Mouse (Mus musculus): ENCODE data around the gene Uqcr10. TPM values are rescaled to one million over a fixed set of nuclear protein-coding genes. Genes with fewer than 3 reads are reported as not detected.
"Not testable (repeated sequence)": the region's sequence is repeated elsewhere in the genome, so short reads cannot be mapped to it uniquely, and the experiment has no call there.

The Uqcr10 gene
- total RNA-seq, 2 experiments from 2014 or later, result 360 to 388 TPM

- intact Hi-C loops (cut with DNase I), result no loop called here
- no peak for DNase-seq (ENCODE audit: low spot score in 2 of 2)
Measured at GRCm38 (mm10) chr11:4718548-4718947, 14.4 kb upstream of the Uqcr10 start.

- intact Hi-C loops (cut with DNase I), result no loop called here
- DNase-seq (ENCODE audit: low spot score in 2 of 2), result no peak
Measured at GRCm38 (mm10) chr11:4716530-4717236, 12.5 kb upstream of the Uqcr10 start.

- DNase-seq (ENCODE audit: low spot score in 2 of 2), result no peak
- intact Hi-C loops (cut with DNase I), result no loop called here
Measured at GRCm38 (mm10) chr11:4715596-4715995, 11.5 kb upstream of the Uqcr10 start.

DNA sequence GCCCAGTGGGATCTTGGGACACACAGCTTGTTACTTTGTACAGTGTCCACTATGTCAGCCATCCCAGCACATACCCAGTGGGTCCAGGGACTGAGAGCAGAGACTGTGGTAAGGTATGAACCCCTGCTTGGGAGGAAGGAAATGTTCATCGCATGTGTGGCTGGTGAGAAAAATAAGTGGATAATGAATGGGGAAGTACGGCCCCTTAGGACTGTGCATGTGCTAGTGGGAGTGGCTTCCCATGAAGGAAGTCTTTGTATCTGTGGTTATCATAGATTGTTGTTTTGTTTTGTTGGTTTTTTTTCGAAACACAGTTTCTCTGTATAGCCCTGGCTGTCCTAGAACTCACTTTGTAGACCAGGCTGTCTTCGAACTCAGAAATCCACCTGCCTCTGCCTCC is 10.6 kb upstream of the Uqcr10 start:
- intact Hi-C loops (cut with DNase I), result no loop called here
- DNase-seq (ENCODE audit: low spot score in 2 of 2), result no peak

- intact Hi-C loops (cut with DNase I), result no loop called here
Measured at GRCm38 (mm10) chr11:4712822-4713221, 8.7 kb upstream of the Uqcr10 start.

GRCm38 (mm10) chr11:4710188-4710587 is 6.0 kb upstream of the Uqcr10 start:
- intact Hi-C loops (cut with DNase I); DNase-seq (ENCODE audit: low spot score in 2 of 2): not testable (repeated sequence)

More at GRCm38 (mm10) chr11:4712822-4713221, 8.7 kb upstream of the Uqcr10 start:
- DNase-seq (ENCODE audit: low spot score in 2 of 2), result no peak

GRCm38 (mm10) chr11:4705178-4705577 is 1.0 kb upstream of the Uqcr10 start:
- intact Hi-C loops (cut with DNase I), result no loop called here
- DNase-seq (ENCODE audit: low spot score in 2 of 2), result no peak

DNA sequence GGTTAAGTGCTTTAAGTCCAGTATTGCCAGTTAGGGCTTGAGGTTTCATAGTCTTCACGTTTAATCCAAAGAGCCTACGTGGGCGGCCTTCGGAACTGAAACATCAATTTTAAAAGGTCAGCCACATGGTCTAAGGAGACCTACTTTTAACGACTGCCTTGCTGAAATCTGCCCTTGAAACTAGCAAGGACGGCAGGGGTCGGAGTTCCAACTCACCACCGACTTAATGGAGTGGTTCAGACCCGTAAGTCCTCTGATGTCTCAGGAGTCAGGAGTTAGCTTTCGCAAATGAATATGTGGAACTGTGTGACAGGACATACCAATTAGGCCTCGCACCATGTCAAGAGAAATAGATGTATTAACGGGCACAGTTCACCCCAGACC is 462 bp downstream of the Uqcr10 start:
- intact Hi-C loops (cut with DNase I), result no loop called here
- DNase-seq (ENCODE audit: low spot score in 2 of 2), result no peak

- DNase-seq (ENCODE audit: low spot score in 2 of 2), result no peak
- intact Hi-C loops (cut with DNase I), result no loop called here
Measured at GRCm38 (mm10) chr11:4700726-4701125, 3.4 kb downstream of the Uqcr10 start.

DNA sequence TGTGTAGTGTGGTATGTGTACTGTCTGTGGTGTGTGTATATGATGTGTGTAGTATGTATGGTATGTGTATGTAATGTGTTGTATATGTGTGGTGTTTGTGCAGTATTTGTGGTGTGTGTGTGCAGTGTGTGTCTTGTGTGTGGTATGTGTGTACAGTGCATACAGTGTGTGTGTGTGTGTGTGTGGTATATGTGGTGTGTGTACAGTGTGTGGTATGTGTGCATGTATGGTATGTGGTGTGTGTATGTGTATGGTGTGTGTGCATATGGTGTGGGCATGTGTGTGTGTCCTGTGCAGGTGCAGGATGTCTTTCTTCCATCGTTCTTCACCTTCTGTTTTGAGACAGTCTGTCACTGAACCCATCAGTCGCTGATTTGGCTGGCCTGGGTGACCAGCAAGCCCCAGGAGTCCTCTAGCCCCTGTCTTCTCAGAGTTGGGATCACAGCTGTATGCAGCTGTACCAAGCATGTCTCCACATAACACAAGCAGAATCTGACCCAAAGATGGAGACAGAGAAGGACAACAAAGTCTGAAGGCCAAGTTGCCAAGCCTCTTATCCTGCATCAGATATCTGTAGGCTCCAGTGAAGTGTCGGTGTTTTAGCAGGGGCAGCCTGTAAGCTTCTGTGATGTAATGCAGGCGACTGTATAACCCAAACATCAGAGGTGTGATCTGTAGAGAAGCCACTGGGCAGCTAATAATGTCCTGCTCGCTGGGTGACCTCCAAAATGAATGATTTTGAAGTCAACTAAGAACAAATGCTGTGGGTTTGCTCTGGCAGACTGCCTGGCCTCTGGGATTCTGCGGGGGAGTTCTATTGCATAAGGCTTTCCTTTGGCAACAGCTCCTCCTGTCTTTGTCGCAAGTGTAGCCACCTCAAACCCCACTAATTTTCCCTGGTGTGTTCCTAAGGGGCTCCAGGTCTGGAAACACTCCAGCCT is 6.8 kb downstream of the Uqcr10 start:
- intact Hi-C loops (cut with DNase I), result loop anchor here (10.0 kb wide), 1 partner anchor 263 kb away; no protein-coding TSS in a partner anchor

GRCm38 (mm10) chr11:4692162-4692561 is 12.0 kb downstream of the Uqcr10 start:
- DNase-seq (ENCODE audit: low spot score in 2 of 2), result no peak
- intact Hi-C loops (cut with DNase I), result loop anchor here (10.0 kb wide), 1 partner anchor 257 kb away; no protein-coding TSS in a partner anchor

More for the DNA sequence above, 6.8 kb downstream of the Uqcr10 start:
- peak; percentile 74 to 75 for DNase-seq (ENCODE audit: low spot score in 2 of 2)

GRCm38 (mm10) chr11:4691213-4691612 is 12.9 kb downstream of the Uqcr10 start:
- no peak for DNase-seq (ENCODE audit: low spot score in 2 of 2)
- intact Hi-C loops (cut with DNase I), result loop anchor here (10.0 kb wide), 1 partner anchor 256 kb away; no protein-coding TSS in a partner anchor

GRCm38 (mm10) chr11:4690353-4690752 is 13.8 kb downstream of the Uqcr10 start:
- intact Hi-C loops (cut with DNase I), result loop anchor here (10.0 kb wide), 1 partner anchor 256 kb away; no protein-coding TSS in a partner anchor
- no peak for DNase-seq (ENCODE audit: low spot score in 2 of 2)

DNA sequence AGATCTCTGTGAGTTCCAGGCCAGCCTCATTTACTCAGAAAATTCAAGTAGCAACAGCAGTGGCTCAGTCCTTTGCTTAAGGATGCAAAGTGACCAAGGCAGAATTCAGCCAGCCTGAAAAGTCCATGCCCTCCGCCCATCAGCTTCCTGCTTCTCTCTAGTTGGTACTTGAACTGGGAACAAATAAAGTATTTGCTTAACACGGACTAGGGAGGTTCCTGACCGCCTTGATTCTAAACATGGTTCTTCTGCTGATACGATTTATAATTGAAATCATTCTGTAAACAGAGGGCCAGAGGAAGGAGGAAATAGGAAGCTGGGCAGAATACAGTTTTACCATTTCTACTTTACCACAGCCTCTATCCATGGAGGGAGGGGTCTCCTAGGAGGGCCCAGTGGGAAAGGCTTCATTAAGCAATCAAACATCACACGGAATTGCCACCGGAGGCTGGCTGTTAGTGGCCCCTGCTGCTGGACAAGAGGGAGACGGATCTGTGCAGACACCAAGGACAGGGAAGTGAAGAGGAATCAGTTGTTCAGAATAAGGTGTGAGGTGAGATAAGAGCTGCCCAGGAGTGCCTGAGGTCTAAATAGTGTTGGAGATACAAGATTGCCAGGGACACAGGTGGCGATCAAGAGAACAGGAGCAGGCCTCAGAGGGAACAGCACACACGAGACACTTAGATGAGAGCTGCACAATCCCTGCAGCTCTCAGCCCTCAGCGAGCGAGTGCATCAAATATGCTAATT is 15.3 kb downstream of the Uqcr10 start:
- no peak for DNase-seq (ENCODE audit: low spot score in 2 of 2)

DNA sequence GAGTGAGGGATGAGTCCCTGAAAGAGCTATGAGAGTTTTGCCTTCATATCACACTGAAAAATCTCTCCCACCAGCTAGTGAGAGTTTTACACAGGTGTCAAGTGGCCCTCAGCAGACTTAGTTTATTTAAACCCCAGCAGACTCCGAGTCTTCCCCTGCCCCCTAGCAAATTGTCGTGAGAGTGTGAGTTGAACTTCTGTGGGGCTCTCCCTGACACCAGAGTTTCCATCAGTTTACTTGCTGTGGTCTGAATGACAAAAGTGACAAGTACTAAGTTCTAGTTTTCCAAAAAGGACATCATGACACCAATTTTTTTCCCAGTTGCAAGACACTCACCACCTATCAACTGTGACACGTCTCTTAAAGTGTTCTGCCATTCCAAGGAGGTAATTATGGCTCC is 16.3 kb downstream of the Uqcr10 start:
- no peak for DNase-seq (ENCODE audit: low spot score in 2 of 2)
- intact Hi-C loops (cut with DNase I), result no loop called here

More for the DNA sequence above, 15.3 kb downstream of the Uqcr10 start:
- intact Hi-C loops (cut with DNase I), result no loop called here

DNA sequence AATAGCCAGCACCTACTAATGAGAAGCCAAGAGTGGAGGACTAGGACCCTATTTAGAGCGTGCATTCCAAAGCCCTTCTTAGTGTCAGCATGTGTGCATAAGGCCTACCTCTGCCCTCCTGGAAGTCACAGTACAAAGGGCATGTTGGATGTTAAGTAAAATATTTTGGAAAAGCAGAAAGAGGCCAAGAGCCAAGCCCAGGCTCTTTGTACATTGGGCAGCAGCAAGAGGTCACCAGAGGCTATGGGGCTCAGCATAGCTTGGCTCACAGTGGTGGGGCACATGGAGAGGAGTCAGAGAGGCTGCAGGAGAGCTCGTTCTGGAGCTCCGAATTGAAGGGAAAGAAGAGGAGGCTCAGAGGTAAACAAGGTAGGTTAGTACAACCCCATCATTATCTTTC is 17.1 kb downstream of the Uqcr10 start:
- DNase-seq (ENCODE audit: low spot score in 2 of 2), result no peak
- intact Hi-C loops (cut with DNase I), result no loop called here

GRCm38 (mm10) chr11:4685510-4685909 is 18.6 kb downstream of the Uqcr10 start:
- intact Hi-C loops (cut with DNase I), result no loop called here
- no peak for DNase-seq (ENCODE audit: low spot score in 2 of 2)

GRCm38 (mm10) chr11:4685071-4685470 is 19.1 kb downstream of the Uqcr10 start:
- intact Hi-C loops (cut with DNase I), result no loop called here

DNA sequence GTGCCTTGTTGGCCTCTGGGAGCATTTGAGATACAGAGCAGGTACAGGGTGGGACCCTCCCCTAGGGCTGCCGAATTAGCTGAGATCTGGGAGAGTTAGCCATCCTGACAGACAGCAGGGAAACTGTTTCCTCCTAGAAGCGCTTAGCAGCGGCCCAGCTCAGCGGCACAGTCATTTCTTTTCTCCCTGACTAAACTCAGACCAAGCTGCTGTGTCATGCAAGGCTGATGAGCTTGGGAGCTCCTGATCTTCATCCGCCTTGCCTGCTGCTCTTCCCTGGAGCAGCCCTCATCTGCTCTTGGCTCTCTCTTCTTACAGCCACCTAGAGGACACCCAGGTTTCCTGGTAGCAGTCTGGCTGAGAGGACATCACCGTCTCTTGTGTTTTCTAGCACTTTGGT is 20.0 kb downstream of the Uqcr10 start:
- intact Hi-C loops (cut with DNase I), result no loop called here

More at GRCm38 (mm10) chr11:4685071-4685470, 19.1 kb downstream of the Uqcr10 start:
- DNase-seq (ENCODE audit: low spot score in 2 of 2), result no peak

GRCm38 (mm10) chr11:4683516-4683915 is 20.6 kb downstream of the Uqcr10 start:
- no peak for DNase-seq (ENCODE audit: low spot score in 2 of 2)
- intact Hi-C loops (cut with DNase I), result no loop called here

More for the DNA sequence above, 20.0 kb downstream of the Uqcr10 start:
- DNase-seq (ENCODE audit: low spot score in 2 of 2), result no peak
